Mouse (Mus musculus) heart, embryonic 15.5 days (tissue): Measurements from ENCODE around the gene Atp1a2. TPM values are rescaled to one million over a fixed set of nuclear protein-coding genes. Genes with fewer than 3 reads are reported as not detected.
A peak's percentile ranks its signal among the peaks of the same experiment; 100 is the strongest.

ENCODE experiments used
- ATAC-seq: fragments of 200-750 bp; cut with Nextera tagmentation; replicated peaks from 2 replicates; pipeline ENCODE4 v1.8.0; 2017; ENCODE audit warnings: low read depth, moderate TSS enrichment; ENCODE audit not compliant: insufficient number of reproducible peaks, insufficient read depth, low FRiP score
- H3K27ac ChIP-seq: fragments of 300-500 bp; sonication (generic); 2 replicates; pipeline ENCODE4 v1.5.1; 2015; ENCODE audit warnings: mild to moderate bottlenecking, inconsistent platforms
- H3K27me3 ChIP-seq: fragments of 300-500 bp; sonication (generic); 2 replicates; pipeline ENCODE4 v1.6.1; 2015; ENCODE audit warnings: inconsistent platforms
- H3K36me3 ChIP-seq: fragments of 300-500 bp; sonication (generic); 2 replicates; pipeline ENCODE4 v1.6.1; 2015; ENCODE audit warnings: mild to moderate bottlenecking, inconsistent platforms
- H3K4me1 ChIP-seq: fragments of 300-500 bp; sonication (generic); replicated peaks from 2 replicates; pipeline ENCODE4 v1.6.1; 2015; ENCODE audit warnings: inconsistent platforms
- H3K4me2 ChIP-seq: fragments of 300-500 bp; sonication (generic); 2 replicates; pipeline ENCODE4 v1.6.1; 2015; ENCODE audit warnings: inconsistent platforms, mild to moderate bottlenecking, moderate library complexity
- H3K4me3 ChIP-seq: fragments of 300-500 bp; sonication (generic); 2 replicates; pipeline ENCODE4 v1.5.1; 2015; ENCODE audit warnings: mild to moderate bottlenecking, inconsistent platforms
- H3K9ac ChIP-seq: fragments of 300-500 bp; sonication (generic); 2 replicates; pipeline ENCODE4 v1.6.1; 2015; ENCODE audit warnings: mild to moderate bottlenecking, inconsistent platforms
- H3K9me3 ChIP-seq: fragments of 300-500 bp; sonication (generic); replicated peaks from 2 replicates; pipeline ENCODE4 v1.6.1; 2016; ENCODE audit warnings: inconsistent platforms
- WGBS: fragments of 180-500 bp; shearing (Covaris S2); methylation state at CpG from one replicate; pipeline ENCODE4 v1.1.7; 2015; ENCODE audit warnings: mixed read lengths; 5-methylcytosine and 5-hydroxymethylcytosine counted together
- polyA plus RNA-seq: library from polyadenylated mRNA; unstranded; fragments of >200 nt; fragmentation: Nextera tagmentation; extraction: Ambion mirVana; gene quantifications from 2 replicates; pipeline ENCODE4 v1.2.1, GENCODE M21; 2015

Atp1a2 gene
- polyA plus RNA-seq = 17.4 and 17.9 TPM in 2 replicates

GRCm38 (mm10) chr1:172297611-172298537 is at the start of gene Atp1a2:
Atp1a2 (minus strand) TSS chr1:172298064.
- 6% methylated on average over 16 of the region's 16 CpGs for WGBS
- peak within 1 kb of the TSS; percentile 51 for H3K4me3 ChIP-seq
- peak within 1 kb of the TSS; percentile 60 for H3K9ac ChIP-seq
- no peaks in the 10 kb centered on the region for H3K9me3 ChIP-seq
- H3K4me1 ChIP-seq = peaks cover 66% of the 10 kb centered on the region
- peak within 1 kb of the TSS; percentile 90 for H3K27ac ChIP-seq
- peak; percentile 77 for ATAC-seq
- H3K4me2 ChIP-seq = peak within 1 kb of the TSS; percentile 68
- H3K27me3 ChIP-seq = no peaks in the 10 kb centered on the region
- no peaks in the 10 kb centered on the region for H3K36me3 ChIP-seq

- Histone ChIP-seq H3K9ac (no peak overlapping the region), H3K27me3 (peaks cover 63% of the 10 kb centered on the region), H3K4me2 (no peak overlapping the region), H3K27ac (no peak overlapping the region), H3K9me3 (no peaks in the 10 kb centered on the region), H3K4me3 (no peak overlapping the region), H3K36me3 (no peaks in the 10 kb centered on the region), H3K4me1 (peaks cover 9% of the 10 kb centered on the region)
- WGBS = 83% methylated on average over 12 of the region's 12 CpGs
- ATAC-seq = no peak
Measured at GRCm38 (mm10) chr1:172347382-172347781, 49.5 kb upstream of the Atp1a2 start.

- H3K27me3 ChIP-seq = peaks cover 64% of the 10 kb centered on the region
- no peak for ATAC-seq
- peaks cover 9% of the 10 kb centered on the region for H3K4me1 ChIP-seq
Measured at GRCm38 (mm10) chr1:172346707-172347106, 48.8 kb upstream of the Atp1a2 start.

GRCm38 (mm10) chr1:172344820-172345219 is 47.0 kb upstream of the Atp1a2 start:
- no peaks in the 10 kb centered on the region for H3K9me3 ChIP-seq
- H3K36me3 ChIP-seq = no peaks in the 10 kb centered on the region
- peaks cover 62% of the 10 kb centered on the region for H3K27me3 ChIP-seq
- WGBS = 77% methylated on average over 7 of the region's 7 CpGs
- no peak overlapping the region for H3K4me3 ChIP-seq
- H3K9ac ChIP-seq = no peak overlapping the region
- H3K4me2 ChIP-seq = no peak overlapping the region
- ATAC-seq = no peak
- H3K27ac ChIP-seq = no peak overlapping the region
- peaks cover 12% of the 10 kb centered on the region for H3K4me1 ChIP-seq

More at GRCm38 (mm10) chr1:172346707-172347106, 48.8 kb upstream of the Atp1a2 start:
- Histone ChIP-seq H3K4me3 (no peak overlapping the region), H3K27ac (no peak overlapping the region), H3K9me3 (no peaks in the 10 kb centered on the region), H3K36me3 (no peaks in the 10 kb centered on the region), H3K9ac (no peak overlapping the region), H3K4me2 (no peak overlapping the region)
- WGBS = 74% methylated on average over 10 of the region's 10 CpGs

- WGBS = 61% methylated on average over 3 of the region's 3 CpGs
Measured at GRCm38 (mm10) chr1:172343914-172344313, 46.0 kb upstream of the Atp1a2 start.

GRCm38 (mm10) chr1:172342729-172343128 is 44.9 kb upstream of the Atp1a2 start:
- H3K9me3 ChIP-seq = no peaks in the 10 kb centered on the region
- peaks cover 59% of the 10 kb centered on the region for H3K27me3 ChIP-seq
- H3K27ac ChIP-seq = no peak overlapping the region
- H3K4me2 ChIP-seq = no peak overlapping the region
- 64% methylated on average over 3 of the region's 3 CpGs for WGBS
- H3K36me3 ChIP-seq = no peaks in the 10 kb centered on the region
- H3K4me1 ChIP-seq = peaks cover 12% of the 10 kb centered on the region
- no peak overlapping the region for H3K4me3 ChIP-seq
- no peak for ATAC-seq
- H3K9ac ChIP-seq = no peak overlapping the region

More at GRCm38 (mm10) chr1:172343914-172344313, 46.0 kb upstream of the Atp1a2 start:
- no peak overlapping the region for H3K4me2 ChIP-seq
- ATAC-seq = no peak
- peaks cover 12% of the 10 kb centered on the region for H3K4me1 ChIP-seq
- no peak overlapping the region for H3K9ac ChIP-seq
- no peak overlapping the region for H3K4me3 ChIP-seq
- H3K9me3 ChIP-seq = no peaks in the 10 kb centered on the region
- H3K36me3 ChIP-seq = no peaks in the 10 kb centered on the region
- no peak overlapping the region for H3K27ac ChIP-seq
- peaks cover 61% of the 10 kb centered on the region for H3K27me3 ChIP-seq

GRCm38 (mm10) chr1:172341386-172341785 is 43.5 kb upstream of the Atp1a2 start:
- Histone ChIP-seq H3K36me3 (no peaks in the 10 kb centered on the region), H3K27ac (no peak overlapping the region), H3K9ac (no peak overlapping the region), H3K9me3 (no peaks in the 10 kb centered on the region), H3K4me3 (peak overlapping the region; percentile 43), H3K4me1 (peaks cover 12% of the 10 kb centered on the region), H3K4me2 (peak overlapping the region; percentile 65), H3K27me3 (peaks cover 60% of the 10 kb centered on the region)
- WGBS = 14% methylated on average over 10 of the region's 10 CpGs
- ATAC-seq = no peak

GRCm38 (mm10) chr1:172340729-172341321 is 43.0 kb upstream of the Atp1a2 start, which contains the start of gene Kcnj10:
Kcnj10 (plus strand) TSS chr1:172341210.
- 2% methylated on average over 38 of the region's 38 CpGs for WGBS
- peak; percentile 79 for ATAC-seq
- Histone ChIP-seq H3K4me3 (peak within 1 kb of the TSS; percentile 43), H3K27ac (no peak within 1 kb of the TSS), H3K9ac (no peak within 1 kb of the TSS), H3K36me3 (no peaks in the 10 kb centered on the region), H3K4me1 (peaks cover 12% of the 10 kb centered on the region), H3K9me3 (no peaks in the 10 kb centered on the region), H3K4me2 (peak within 1 kb of the TSS; percentile 65), H3K27me3 (peaks cover 66% of the 10 kb centered on the region)

GRCm38 (mm10) chr1:172337411-172338185 is 39.7 kb upstream of the Atp1a2 start:
- H3K36me3 ChIP-seq = no peaks in the 10 kb centered on the region
- H3K4me2 ChIP-seq = no peak overlapping the region
- H3K9me3 ChIP-seq = no peaks in the 10 kb centered on the region
- peaks cover 89% of the 10 kb centered on the region for H3K27me3 ChIP-seq
- H3K4me1 ChIP-seq = peaks cover 12% of the 10 kb centered on the region
- no peak overlapping the region for H3K27ac ChIP-seq
- ATAC-seq = no peak
- WGBS = 36% methylated on average over 2 of the region's 2 CpGs
- H3K4me3 ChIP-seq = no peak overlapping the region
- H3K9ac ChIP-seq = no peak overlapping the region

GRCm38 (mm10) chr1:172335804-172336203 is 37.9 kb upstream of the Atp1a2 start:
- 65% methylated on average over 15 of the region's 15 CpGs for WGBS
- Histone ChIP-seq H3K27me3 (peaks cover 87% of the 10 kb centered on the region), H3K4me3 (no peak overlapping the region), H3K4me1 (peaks cover 4% of the 10 kb centered on the region), H3K9ac (no peak overlapping the region), H3K9me3 (no peaks in the 10 kb centered on the region), H3K27ac (no peak overlapping the region), H3K36me3 (no peaks in the 10 kb centered on the region), H3K4me2 (no peak overlapping the region)
- ATAC-seq = no peak

- no peak for ATAC-seq
- Histone ChIP-seq H3K36me3 (no peaks in the 10 kb centered on the region), H3K4me2 (no peak overlapping the region), H3K4me3 (no peak overlapping the region), H3K4me1 (no peaks in the 10 kb centered on the region), H3K27me3 (peaks cover 91% of the 10 kb centered on the region), H3K27ac (no peak overlapping the region), H3K9ac (no peak overlapping the region), H3K9me3 (no peaks in the 10 kb centered on the region)
- WGBS = 19% methylated on average over 3 of the region's 3 CpGs
Measured at GRCm38 (mm10) chr1:172333512-172333911, 35.6 kb upstream of the Atp1a2 start.
